ENCODE assay signal across 8 mouse cellular contexts in the genomic region with DNA sequence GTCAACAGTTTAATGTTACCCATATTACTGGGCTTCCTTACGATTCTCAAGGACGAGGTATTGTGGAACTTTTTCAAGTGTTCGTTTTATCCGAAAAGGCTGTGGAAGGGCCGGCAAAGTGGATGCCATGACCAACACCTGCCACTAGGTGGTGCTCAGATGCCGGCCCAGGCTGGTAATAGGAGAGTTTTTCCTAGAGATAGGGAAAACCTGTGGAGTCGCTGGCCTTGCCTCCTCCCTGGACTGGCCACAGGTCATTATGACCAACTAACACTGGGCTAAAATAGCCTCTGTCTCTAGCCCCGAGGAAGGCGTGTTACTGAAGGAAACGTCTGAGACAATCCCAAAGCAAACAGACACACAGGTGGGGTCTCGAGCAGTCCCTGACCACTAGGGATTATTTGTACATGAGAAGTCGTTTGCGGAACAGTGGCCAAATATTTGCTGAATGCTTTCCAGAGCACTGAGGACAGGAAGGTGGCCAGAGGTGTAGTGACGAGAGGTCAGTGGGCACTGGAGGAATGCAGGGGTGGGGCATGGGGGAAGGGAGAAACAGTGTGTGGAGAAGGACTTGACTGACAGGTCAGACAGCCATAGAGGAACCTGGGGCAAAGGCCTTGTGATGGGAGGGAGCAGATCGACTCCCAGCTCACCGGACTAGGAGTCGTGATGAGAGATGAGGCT. TPM values are rescaled to one million over a fixed set of nuclear protein-coding genes. Genes with fewer than 3 reads are reported as not detected.
DNase-seq lines count a peak whose midpoint lies in the region; ATAC-seq and TF ChIP-seq lines count a peak whose summit lies in the region.

No protein-coding gene starts in this region.

- H3K9ac ChIP-seq in ES-Bruce4 (ENCODE audit: low read depth, poor library complexity, severe bottlenecking), result no peak overlapping the region
- no peak overlapping the region for H3K9ac ChIP-seq in forebrain, embryonic 11.5 days (ENCODE audit: low read length)
- no peak overlapping the region for H3K9ac ChIP-seq in heart, embryonic 15.5 days
- 0 out of 2 replicates have a peak overlapping the region, but pooled peaks have one; percentile 8 for H3K9ac ChIP-seq in liver, embryonic 13.5 days
- no peak overlapping the region for H3K9ac ChIP-seq in neural tube, embryonic 11.5 days (ENCODE audit: low read length)

- no peak for TF ChIP-seq EP300 in ES-Bruce4 (IDR thresholded peaks at IDR 0.05; ENCODE audit: insufficient read depth, low read depth, low read length)

- H3K4me2 ChIP-seq in forebrain, embryonic 11.5 days (ENCODE audit: low read depth, low read length, severe bottlenecking), result no peak overlapping the region
- H3K4me2 ChIP-seq in heart, embryonic 15.5 days, result peak overlapping the region; percentile 27
- peak overlapping the region; percentile 25 for H3K4me2 ChIP-seq in liver, embryonic 13.5 days
- no peak overlapping the region for H3K4me2 ChIP-seq in neural tube, embryonic 11.5 days (ENCODE audit: low read depth)

- H3K9me3 ChIP-seq in ES-Bruce4 (replicated peaks; ENCODE audit: control insufficient read depth, insufficient read depth, low read length, poor library complexity, severe bottlenecking), result no peaks in the 10 kb centered on the region
- H3K9me3 ChIP-seq in forebrain, embryonic 11.5 days (ENCODE audit: control insufficient read depth, low read length), result no peaks in the 10 kb centered on the region
- no peaks in the 10 kb centered on the region for H3K9me3 ChIP-seq in heart, embryonic 15.5 days (replicated peaks)
- no peaks in the 10 kb centered on the region for H3K9me3 ChIP-seq in liver, embryonic 13.5 days (replicated peaks)
- no peaks in the 10 kb centered on the region for H3K9me3 ChIP-seq in neural tube, embryonic 11.5 days (ENCODE audit: control insufficient read depth, low read length)

- no peak overlapping the region for H3K27ac ChIP-seq in ES-Bruce4 (ENCODE audit: insufficient read depth, low read length)
- no peak overlapping the region for H3K27ac ChIP-seq in forebrain, embryonic 11.5 days (ENCODE audit: low read depth, low read length)
- no peak overlapping the region for H3K27ac ChIP-seq in heart, embryonic 15.5 days
- peak overlapping the region; percentile 62 for H3K27ac ChIP-seq in liver, embryonic 13.5 days
- H3K27ac ChIP-seq in neural tube, embryonic 11.5 days (ENCODE audit: low read depth, low read length), result no peak overlapping the region

- ATAC-seq in forebrain, embryonic 11.5 days (replicated peaks; ENCODE audit: low FRiP score), result peak; percentile 50
- ATAC-seq in heart, embryonic 15.5 days (replicated peaks; ENCODE audit: insufficient number of reproducible peaks, insufficient read depth, low FRiP score, low read depth), result peak; percentile 64; the same call in 1 of the 2 replicates
- peak; percentile 89 for ATAC-seq in liver, embryonic 13.5 days (ENCODE audit: low read depth)
- 0 out of 2 replicates have a peak, but pooled peaks have one; percentile 29 for ATAC-seq in neural tube, embryonic 11.5 days (ENCODE audit: insufficient read depth, low FRiP score, low TSS enrichment)

- no peaks in the 10 kb centered on the region for H3K36me3 ChIP-seq in ES-Bruce4 (ENCODE audit: control insufficient read depth, insufficient read depth, low read length, poor library complexity, severe bottlenecking)
- no peaks in the 10 kb centered on the region for H3K36me3 ChIP-seq in forebrain, embryonic 11.5 days (ENCODE audit: control insufficient read depth, insufficient read depth, low read length)
- no peaks in the 10 kb centered on the region for H3K36me3 ChIP-seq in heart, embryonic 15.5 days
- H3K36me3 ChIP-seq in liver, embryonic 13.5 days, result no peaks in the 10 kb centered on the region
- no peaks in the 10 kb centered on the region for H3K36me3 ChIP-seq in neural tube, embryonic 11.5 days (ENCODE audit: control insufficient read depth, insufficient read depth, low read length)

- peaks cover 4% of the 10 kb centered on the region for H3K4me1 ChIP-seq in ES-Bruce4 (ENCODE audit: control insufficient read depth, insufficient read depth, low read length)
- peaks cover 14% of the 10 kb centered on the region for H3K4me1 ChIP-seq in forebrain, embryonic 11.5 days (replicated peaks; ENCODE audit: control insufficient read depth, insufficient read depth, low read length)
- peaks cover 24% of the 10 kb centered on the region for H3K4me1 ChIP-seq in heart, embryonic 15.5 days (replicated peaks)
- peaks cover 16% of the 10 kb centered on the region for H3K4me1 ChIP-seq in liver, embryonic 13.5 days (replicated peaks)
- peaks cover 11% of the 10 kb centered on the region; the same call in 1 of the 2 replicates for H3K4me1 ChIP-seq in neural tube, embryonic 11.5 days (ENCODE audit: control insufficient read depth, insufficient read depth, low read length)

- peak; percentile 59 for DNase-seq in c-Kit-positive CD71-positive TER-119-positive erythroid progenitor cells, embryonic 14.5 days (ENCODE audit: low spot score)
- peak; percentile 88 for DNase-seq in forebrain, embryonic 11.5 days (ENCODE audit: low spot score)
- DNase-seq in kidney, postnatal 10 days, result peak; percentile 84
- peak; percentile 68 for DNase-seq in liver, embryonic 13.5 days
- DNase-seq in neural tube, embryonic 11.5 days (ENCODE audit: low spot score), result peak; percentile 81
- peak; percentile 88 for DNase-seq in testis, postnatal 10 days (ENCODE audit: low spot score)

- WGBS in forebrain, embryonic 11.5 days, result 21% methylated on average over 17 of the region's 17 CpGs
- 20% methylated on average over 17 of the region's 17 CpGs for WGBS in heart, embryonic 15.5 days
- WGBS in liver, embryonic 13.5 days (ENCODE audit: insufficient replicate concordance), result 18% methylated on average over 17 of the region's 17 CpGs
- WGBS in neural tube, embryonic 11.5 days, result 27% methylated on average over 17 of the region's 17 CpGs

- TF ChIP-seq POLR2A in ES-Bruce4 (IDR thresholded peaks at IDR 0.05; ENCODE audit: insufficient read depth, low read length), result no peak

- no peak overlapping the region for H3K4me3 ChIP-seq in ES-Bruce4 (ENCODE audit: low read depth, low read length)
- H3K4me3 ChIP-seq in forebrain, embryonic 11.5 days (ENCODE audit: low read depth, low read length), result no peak overlapping the region
- H3K4me3 ChIP-seq in heart, embryonic 15.5 days, result no peak overlapping the region
- 0 out of 2 replicates have a peak overlapping the region, but pooled peaks have one; percentile 20 for H3K4me3 ChIP-seq in liver, embryonic 13.5 days (replicated peaks)
- no peak overlapping the region for H3K4me3 ChIP-seq in neural tube, embryonic 11.5 days (ENCODE audit: low read depth, low read length)

- TF ChIP-seq CTCF in ES-Bruce4 (IDR thresholded peaks at IDR 0.05; ENCODE audit: low read depth, low read length), result peak; percentile 88

- no peaks in the 10 kb centered on the region for H3K27me3 ChIP-seq in ES-Bruce4 (ENCODE audit: control insufficient read depth, insufficient read depth, low read length, poor library complexity, severe bottlenecking)
- H3K27me3 ChIP-seq in forebrain, embryonic 11.5 days (ENCODE audit: control insufficient read depth, insufficient read depth, low read length), result no peaks in the 10 kb centered on the region
- H3K27me3 ChIP-seq in heart, embryonic 15.5 days, result no peaks in the 10 kb centered on the region
- no peaks in the 10 kb centered on the region for H3K27me3 ChIP-seq in liver, embryonic 13.5 days
- H3K27me3 ChIP-seq in neural tube, embryonic 11.5 days (ENCODE audit: control insufficient read depth, insufficient read depth, low read length), result no peaks in the 10 kb centered on the region

RNA-seq across cellular contexts. Expression of a gene that starts 30.4 kb away (rescaled TPM):
- 1,004 and 1,061 TPM in 2 replicates for polyA plus RNA-seq in ES-Bruce4 (2011; ENCODE audit: insufficient read depth, insufficient read length, low read depth, missing spikeins)
- polyA plus RNA-seq in forebrain, embryonic 11.5 days (2014; fragmentation: Nextera tagmentation; extraction: Ambion mirVana), result 772 and 838 TPM in 2 replicates
- polyA plus RNA-seq in heart, embryonic 15.5 days (2015; fragmentation: Nextera tagmentation; extraction: Ambion mirVana), result 378 and 402 TPM in 2 replicates
- 604 and 678 TPM in 2 replicates for polyA plus RNA-seq in liver, embryonic 13.5 days (2015; fragmentation: Nextera tagmentation; extraction: Ambion mirVana)
- polyA plus RNA-seq in neural tube, embryonic 11.5 days (2014; fragmentation: Nextera tagmentation; extraction: Ambion mirVana), result 750 and 805 TPM in 2 replicates

Comparison
In these comparisons a context has a peak if more than half of its experiments do, and no peak if none do; other contexts are left out.
1. ATAC-seq: peak in every context shown above with its lines; median percentile 89 in liver, embryonic 13.5 days; 64 in heart, embryonic 15.5 days; 50 in forebrain, embryonic 11.5 days; 29 in neural tube, embryonic 11.5 days.
2. H3K4me2 ChIP-seq: peak in heart, embryonic 15.5 days (single experiment) and liver, embryonic 13.5 days (single experiment); none in forebrain, embryonic 11.5 days (single experiment) and neural tube, embryonic 11.5 days (single experiment).
3. Peak in every context shown above with its lines, with median percentiles within 50 percentile points of each other: DNase-seq.